ENCODE assay signal across 9 mouse cellular contexts in genomic region chr1:179506530-179507315, GRCm38 (mm10). TPM values are rescaled to one million over a fixed set of nuclear protein-coding genes. Genes with fewer than 3 reads are reported as not detected.
DNase-seq lines count a peak whose midpoint lies in the region; TF ChIP-seq lines count a peak whose summit lies in the region.
"Had no signal": no experiment of that assay in that cellular context is flagged by ENCODE, and none has a peak within 500 bp of the region (broad histone marks: within the 10 kb centered on the region; RNA-seq: fewer than 3 reads in every experiment).

No protein-coding gene starts in this region.

- H3K4me1 ChIP-seq in lung, adult 2 months (ENCODE audit: control insufficient read depth, insufficient read depth, low read length): no peaks in the 10 kb centered on the region

- TF ChIP-seq POLR2A in lung, adult 2 months (IDR thresholded peaks at IDR 0.05; ENCODE audit: borderline replicate concordance, extremely low read depth, low read depth, low read length): no peak

- WGBS in lung, adult 2 months: 55% methylated on average over 9 of the region's 9 CpGs

- peak; percentile 43; the same call in 1 of the 2 replicates for TF ChIP-seq CTCF in lung, adult 2 months (IDR thresholded peaks at IDR 0.05; ENCODE audit: insufficient read depth, low read length)

- H3K4me3 ChIP-seq in lung, adult 2 months (replicated peaks; ENCODE audit: extremely low read depth, low read depth, low read length): no peak overlapping the region
- H3K4me3 ChIP-seq: liver, embryonic 13.5 days had no signal

- intact Hi-C loops in gastrocnemius, postnatal 14 days (cut with DNase I; ENCODE audit: low total_unique reads): loop anchor here (5.0 to 10.0 kb wide), 2 partner anchors 121 to 228 kb away; no protein-coding TSS in a partner anchor

- DNase-seq in gastrocnemius, postnatal 10 days: peak; percentile 14
- DNase-seq in gastrocnemius, postnatal 14 days: no peak
- DNase-seq in 3134 (ENCODE audit: extremely low read depth, insufficient read length, low spot score) (peak; percentile 23), NIH3T3 (ENCODE audit: low read depth) (peak; percentile 78)
- DNase-seq in embryo, embryonic 10.5 days (ENCODE audit: low spot score): peak; percentile 53
- DNase-seq in lung, adult 2 months: peak; percentile 14
- DNase-seq in frontal cortex, postnatal 36 days (ENCODE audit: low spot score in 2 of 2): no peak
- DNase-seq in urinary bladder, adult 2 months (ENCODE audit: low spot score): no peak
- DNase-seq: liver, embryonic 13.5 days had no signal

RNA-seq across cellular contexts. Expression of gene Smyd3, which starts 11.1 kb away (rescaled TPM):
- 1 to 10 TPM; 5.8 to 6.1 TPM for total RNA-seq in gastrocnemius, postnatal 10 days (2021)
- total RNA-seq in gastrocnemius, postnatal 14 days (2021): 1 to 10 TPM; 4.3 to 5.1 TPM
- polyA plus RNA-seq in lung, adult 2 months (2012; rRNA removed): 2.8 and 4.7 TPM in 2 replicates
- 7.9 and 9.8 TPM in 2 replicates for polyA plus RNA-seq in urinary bladder, adult 2 months (2012; rRNA removed)

RNA-seq across cellular contexts. Expression of gene Tfb2m, which starts 39.3 kb away (rescaled TPM):
- 10 to 100 TPM; 22.2 to 25.9 TPM for total RNA-seq in gastrocnemius, postnatal 10 days (2021)
- 10 to 100 TPM; 26.0 to 27.7 TPM for total RNA-seq in gastrocnemius, postnatal 14 days (2021)
- polyA plus RNA-seq in lung, adult 2 months (2012; rRNA removed): 6.6 and 8.4 TPM in 2 replicates
- polyA plus RNA-seq in urinary bladder, adult 2 months (2012; rRNA removed): 27.3 and 30.4 TPM in 2 replicates

RNA-seq across cellular contexts. Expression of gene Cnst, which starts 39.4 kb away (rescaled TPM):
- total RNA-seq in gastrocnemius, postnatal 10 days (2021): 10 to 100 TPM; 33.8 to 35.9 TPM
- total RNA-seq in gastrocnemius, postnatal 14 days (2021): 10 to 100 TPM; 23.4 to 25.9 TPM
- 16.2 and 22.5 TPM in 2 replicates for polyA plus RNA-seq in lung, adult 2 months (2012; rRNA removed)
- 20.8 and 21.6 TPM in 2 replicates for polyA plus RNA-seq in urinary bladder, adult 2 months (2012; rRNA removed)

Comparison
In these comparisons a context has a peak if more than half of its experiments do, and no peak if none do; other contexts are left out.
1. DNase-seq: peak in gastrocnemius, postnatal 10 days (single experiment), 3134 (single experiment), NIH3T3 (single experiment), embryo, embryonic 10.5 days (single experiment) and lung, adult 2 months (single experiment); none in gastrocnemius, postnatal 14 days (single experiment), frontal cortex, postnatal 36 days (0 of 2) and urinary bladder, adult 2 months (single experiment).